Mouse (Mus musculus) liver, embryonic 11.5 days (tissue): Measurements from ENCODE around the gene Gfm2. TPM values are rescaled to one million over a fixed set of nuclear protein-coding genes. Genes with fewer than 3 reads are reported as not detected.
"Not testable (repeated sequence)": the region's sequence is repeated elsewhere in the genome, so short reads cannot be mapped to it uniquely, and the experiment has no call there.

Experiments
- ATAC-seq: fragments of 200-750 bp; cut with Nextera tagmentation; replicated peaks from 2 replicates; pipeline ENCODE4 v1.8.0; 2017; ENCODE audit warnings: moderate number of reproducible peaks, mild to moderate bottlenecking, moderate TSS enrichment, moderate library complexity; ENCODE audit not compliant: low FRiP score
- DNase-seq: peaks from one replicate; pipeline ENCODE4 v3.0.0-alpha.2; 2017; ENCODE audit warnings: low spot score
- H3K27ac ChIP-seq: fragments of 300-500 bp; sonication (generic); 2 replicates; pipeline ENCODE4 v1.5.1; 2014; ENCODE audit warnings: mild to moderate bottlenecking, low read depth, low read length, control low read depth
- H3K27me3 ChIP-seq: fragments of 300-500 bp; sonication (generic); replicated peaks from 2 replicates; pipeline ENCODE4 v1.6.1; 2014; ENCODE audit warnings: low read length, mixed read lengths; ENCODE audit not compliant: control insufficient read depth, insufficient read depth
- H3K36me3 ChIP-seq: fragments of 300-500 bp; sonication (generic); 2 replicates; pipeline ENCODE4 v1.6.1; 2014; ENCODE audit warnings: mild to moderate bottlenecking, low read length, moderate library complexity, mixed read lengths; ENCODE audit not compliant: control insufficient read depth, insufficient read depth
- H3K4me1 ChIP-seq: fragments of 300-500 bp; sonication (generic); replicated peaks from 2 replicates; pipeline ENCODE4 v1.6.1; 2014; ENCODE audit warnings: low read length, mixed read lengths; ENCODE audit not compliant: control insufficient read depth, insufficient read depth
- H3K4me2 ChIP-seq: fragments of 300-500 bp; sonication (generic); 2 replicates; pipeline ENCODE4 v1.6.1; 2014; ENCODE audit warnings: mild to moderate bottlenecking, control low read depth, moderate library complexity
- H3K4me3 ChIP-seq: fragments of 300-500 bp; sonication (generic); 2 replicates; pipeline ENCODE4 v1.5.1; 2014; ENCODE audit warnings: low read depth, low read length, control low read depth
- H3K9ac ChIP-seq: fragments of 300-500 bp; sonication (generic); 2 replicates; pipeline ENCODE4 v1.6.1; 2014; ENCODE audit warnings: low read depth, low read length, control low read depth
- H3K9me3 ChIP-seq: fragments of 300-500 bp; sonication (generic); 2 replicates; pipeline ENCODE4 v1.6.1; 2016; ENCODE audit warnings: low read length, inconsistent platforms, mixed read lengths; ENCODE audit not compliant: control insufficient read depth
- WGBS: fragments of 180-500 bp; shearing (Covaris S2); extraction: QIAGEN DNeasy Blood & Tissue Kit; methylation state at CpG from one replicate; pipeline ENCODE4 v1.1.7; 2014; 5-methylcytosine and 5-hydroxymethylcytosine counted together
- polyA plus RNA-seq: library from polyadenylated mRNA; unstranded; fragments of >200 nt; fragmentation: Nextera tagmentation; extraction: Ambion mirVana; gene quantifications from 2 replicates; pipeline ENCODE4 v1.2.1, GENCODE M21; 2014

Gfm2 gene
- polyA plus RNA-seq = 47.0 and 50.7 TPM in 2 replicates

GRCm38 (mm10) chr13:97137466-97138400, at the start of gene Gfm2, which contains the start of gene Nsa2:
Gfm2 (plus strand) TSS chr13:97137937.
Nsa2 (minus strand) TSS chr13:97137937.
- under 1% methylated on average over 56 of the region's 57 CpGs for WGBS
- peak; percentile 99 for ATAC-seq
- peaks cover 10% of the 10 kb centered on the region; the same call in 1 of the 2 replicates for H3K36me3 ChIP-seq
- peak within 1 kb of the TSS; percentile 82 for H3K4me2 ChIP-seq
- DNase-seq = peak; percentile 87
- no peaks in the 10 kb centered on the region for H3K9me3 ChIP-seq
- no peaks in the 10 kb centered on the region for H3K27me3 ChIP-seq
- H3K9ac ChIP-seq = peak within 1 kb of the TSS; percentile 95
- peak within 1 kb of the TSS; percentile 86 for H3K27ac ChIP-seq
- H3K4me1 ChIP-seq = no peaks in the 10 kb centered on the region; the same call in 1 of the 2 replicates
- peak within 1 kb of the TSS; percentile 93 for H3K4me3 ChIP-seq

- Histone ChIP-seq H3K36me3 (no peaks in the 10 kb centered on the region), H3K27me3 (no peaks in the 10 kb centered on the region), H3K9ac (no peak overlapping the region), H3K4me3 (no peak overlapping the region), H3K4me2 (no peak overlapping the region), H3K4me1 (no peaks in the 10 kb centered on the region), H3K27ac (no peak overlapping the region), H3K9me3 (no peaks in the 10 kb centered on the region)
- WGBS = 90% methylated on average over 3 of the region's 3 CpGs
- ATAC-seq (no peak), DNase-seq (no peak)
Measured at GRCm38 (mm10) chr13:97088183-97088582, 49.6 kb upstream of the Gfm2 start.

DNA sequence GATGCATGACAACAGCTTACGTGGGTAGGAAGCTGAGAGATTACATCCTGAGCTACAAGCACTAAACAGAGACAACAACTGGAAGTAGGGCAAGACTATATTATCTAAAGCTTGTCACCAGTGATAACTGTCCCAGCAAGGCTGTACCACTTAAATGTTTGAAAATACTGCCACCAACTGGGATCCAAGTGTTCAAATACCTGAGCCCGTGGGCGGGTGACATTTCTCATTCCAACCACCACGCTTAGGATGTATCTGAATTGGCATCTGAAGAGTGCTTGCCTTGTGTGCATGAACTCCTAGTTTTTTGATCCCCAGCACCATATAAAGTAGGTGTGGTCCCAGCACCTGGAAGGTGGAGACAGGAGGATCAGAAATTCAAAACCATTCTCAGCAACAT, 42.0 kb upstream of the Gfm2 start:
- no peak for ATAC-seq
- Histone ChIP-seq H3K4me1 (no peaks in the 10 kb centered on the region), H3K4me2 (no peak overlapping the region), H3K9ac (no peak overlapping the region), H3K9me3 (no peaks in the 10 kb centered on the region), H3K27ac (no peak overlapping the region), H3K36me3 (no peaks in the 10 kb centered on the region), H3K4me3 (no peak overlapping the region), H3K27me3 (no peaks in the 10 kb centered on the region)
- DNase-seq = no peak
- WGBS = 83% methylated on average over 4 of the region's 4 CpGs

DNA sequence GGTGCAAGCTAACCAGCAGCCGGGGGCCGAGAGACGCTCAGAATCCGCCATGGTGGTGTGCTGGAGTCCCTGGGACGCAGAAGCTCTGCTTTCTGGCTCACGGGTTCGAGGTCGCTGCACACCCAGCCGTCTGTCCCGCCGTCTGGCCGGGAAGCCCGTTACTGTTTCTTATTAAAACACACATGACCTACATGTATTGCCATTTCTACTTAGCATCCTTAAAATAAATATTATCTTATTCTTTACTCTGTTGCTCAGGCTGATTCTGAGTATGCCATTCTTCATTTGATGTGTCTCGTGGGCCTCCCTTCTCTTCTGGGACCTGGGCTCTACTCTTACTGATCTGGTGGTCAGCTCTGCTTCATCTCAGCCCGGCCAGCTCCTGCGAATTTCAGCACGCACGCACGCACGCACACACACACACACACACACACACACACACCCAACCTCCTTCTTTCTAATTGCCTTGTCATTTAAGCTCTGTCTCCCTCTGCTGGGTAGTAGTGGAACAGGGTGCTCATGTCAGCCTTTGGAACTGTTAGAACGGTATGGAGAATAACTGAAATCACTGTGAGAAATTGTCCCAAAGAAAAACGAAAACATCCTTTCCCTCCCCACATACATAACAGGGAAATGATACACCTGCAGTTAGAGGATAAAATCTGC, 38.4 kb upstream of the Gfm2 start, which contains the start of gene Gm6169:
Gene Gm6169 (minus strand): TSS at position 51 of the 666 bp plus-strand sequence.
- no peaks in the 10 kb centered on the region for H3K36me3 ChIP-seq
- H3K27me3 ChIP-seq = no peaks in the 10 kb centered on the region
- no peak within 1 kb of the TSS for H3K4me3 ChIP-seq
- no peak for DNase-seq
- H3K27ac ChIP-seq = no peak within 1 kb of the TSS
- H3K4me1 ChIP-seq = no peaks in the 10 kb centered on the region
- H3K9ac ChIP-seq = no peak within 1 kb of the TSS
- ATAC-seq = no peak
- H3K9me3 ChIP-seq = no peaks in the 10 kb centered on the region
- WGBS = 87% methylated on average over 22 of the region's 22 CpGs
- no peak within 1 kb of the TSS for H3K4me2 ChIP-seq

- Histone ChIP-seq H3K36me3 (no peaks in the 10 kb centered on the region), H3K4me2 (no peak overlapping the region), H3K4me1 (no peaks in the 10 kb centered on the region), H3K27me3 (no peaks in the 10 kb centered on the region), H3K4me3 (no peak overlapping the region), H3K9ac (no peak overlapping the region), H3K9me3 (no peaks in the 10 kb centered on the region), H3K27ac (no peak overlapping the region)
- DNase-seq (no peak), ATAC-seq (no peak)
- 82% methylated on average over 7 of the region's 7 CpGs for WGBS
Measured at GRCm38 (mm10) chr13:97104996-97105395, 32.7 kb upstream of the Gfm2 start.

DNA sequence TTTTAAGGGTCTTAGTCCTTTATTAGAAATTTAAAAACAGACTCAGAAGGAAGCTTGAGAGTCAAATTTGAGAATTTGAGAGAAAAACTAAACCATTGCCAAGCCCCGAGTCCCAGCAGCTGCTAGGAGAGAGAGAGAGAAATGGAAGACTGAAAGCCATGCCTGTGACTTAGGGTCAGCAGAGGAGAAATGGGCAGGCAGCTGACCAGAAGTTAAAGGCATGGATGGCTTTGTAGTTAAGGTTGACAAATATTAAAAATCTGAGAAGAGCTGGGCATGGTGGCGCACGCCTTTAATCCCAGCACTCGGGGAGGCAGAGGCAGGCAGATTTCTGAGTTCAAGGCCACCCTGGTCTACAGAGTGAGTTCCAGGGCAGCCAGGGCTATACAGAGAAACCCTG, 30.0 kb upstream of the Gfm2 start:
- not testable (repeated sequence) for ATAC-seq, H3K4me3 ChIP-seq, H3K27ac ChIP-seq, DNase-seq, H3K9me3 ChIP-seq, H3K9ac ChIP-seq, H3K4me1 ChIP-seq, H3K4me2 ChIP-seq, H3K27me3 ChIP-seq, H3K36me3 ChIP-seq
- WGBS = 90% methylated on average over 4 of the region's 4 CpGs

DNA sequence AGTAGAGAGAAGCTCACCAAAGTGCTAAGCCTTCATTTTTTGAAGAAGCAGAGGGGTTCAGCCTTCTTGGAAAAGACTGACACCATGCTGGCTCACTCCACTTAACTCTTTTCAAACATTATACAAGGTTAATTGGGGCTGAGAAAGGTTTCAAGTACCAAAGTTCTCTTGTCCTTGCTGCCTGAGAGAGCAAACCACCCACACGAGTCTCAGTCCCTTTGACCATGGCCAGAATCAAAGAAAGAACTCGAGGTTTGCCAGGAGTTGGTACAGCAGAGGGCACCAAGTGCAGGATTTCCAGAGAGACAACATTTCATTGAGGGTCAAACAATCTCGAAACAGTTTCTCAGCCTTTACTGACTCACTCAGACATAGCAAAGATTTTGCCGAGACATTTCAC, 28.7 kb upstream of the Gfm2 start:
- Histone ChIP-seq H3K9ac (no peak overlapping the region), H3K27me3 (no peaks in the 10 kb centered on the region), H3K36me3 (peaks cover 2% of the 10 kb centered on the region; the same call in 1 of the 2 replicates), H3K4me1 (no peaks in the 10 kb centered on the region), H3K9me3 (no peaks in the 10 kb centered on the region), H3K4me3 (no peak overlapping the region), H3K4me2 (no peak overlapping the region), H3K27ac (no peak overlapping the region)
- no peak for DNase-seq
- WGBS = 88% methylated on average over 4 of the region's 4 CpGs
- no peak for ATAC-seq

GRCm38 (mm10) chr13:97121341-97121740, 16.4 kb upstream of the Gfm2 start:
- 82% methylated on average over 3 of the region's 3 CpGs for WGBS

More at GRCm38 (mm10) chr13:97121341-97121740, 16.4 kb upstream of the Gfm2 start:
- ATAC-seq = no peak
- Histone ChIP-seq H3K4me2 (no peak overlapping the region), H3K4me1 (no peaks in the 10 kb centered on the region), H3K4me3 (no peak overlapping the region), H3K9me3 (no peaks in the 10 kb centered on the region), H3K9ac (no peak overlapping the region), H3K36me3 (no peaks in the 10 kb centered on the region; the same call in 1 of the 2 replicates), H3K27me3 (no peaks in the 10 kb centered on the region), H3K27ac (no peak overlapping the region)
- DNase-seq = no peak
